Mouse (Mus musculus) left cerebral cortex, postnatal 36 days (tissue): ENCODE measurements around the gene Agl. TPM values are rescaled to one million over a fixed set of nuclear protein-coding genes. Genes with fewer than 3 reads are reported as not detected.
"Not testable (repeated sequence)": the region's sequence is repeated elsewhere in the genome, so short reads cannot be mapped to it uniquely, and the experiment has no call there.

ENCODE experiments used
- DNase-seq, 2 experiments: peaks; one replicate each; pipeline ENCODE4 v3.0.0; 2021 to 2022; ENCODE audit warnings: low spot score in 2 of 2, mixed read lengths in 1 of 2
- intact Hi-C: fragments of 180-260 bp; cut with DNase I; formaldehyde crosslinking; loops from one replicate; pipeline ENCODE4 v1.15.1; 2025
- total RNA-seq, 2 experiments: library from RNA; stranded (reverse); gene quantifications; 2 replicates each; pipeline ENCODE4 v1.2.3; 2021

Agl gene
- total RNA-seq, 2 experiments from 2014 or later, result 23.8 to 26.1 TPM

DNA sequence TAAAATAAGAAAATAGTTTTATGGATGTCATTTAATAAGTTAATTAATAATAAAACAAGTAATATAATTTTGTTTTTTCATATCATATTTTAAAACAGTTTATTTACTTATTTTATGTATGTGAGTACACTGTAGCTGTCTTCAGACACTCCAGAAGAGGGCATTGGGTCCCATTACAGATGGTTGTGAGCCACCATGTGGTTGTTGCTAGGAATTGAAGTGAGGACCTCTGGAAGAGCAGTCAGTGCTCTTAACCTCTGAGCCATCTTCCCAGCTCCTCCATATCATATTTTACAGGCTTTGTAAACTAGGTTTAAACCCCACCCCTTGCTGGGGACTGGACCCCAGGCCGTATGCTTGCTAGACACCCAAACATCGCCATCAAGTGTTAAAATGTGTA is 36.4 kb downstream of the Agl start:
- intact Hi-C loops, result no loop called here
- DNase-seq, result no peak

DNA sequence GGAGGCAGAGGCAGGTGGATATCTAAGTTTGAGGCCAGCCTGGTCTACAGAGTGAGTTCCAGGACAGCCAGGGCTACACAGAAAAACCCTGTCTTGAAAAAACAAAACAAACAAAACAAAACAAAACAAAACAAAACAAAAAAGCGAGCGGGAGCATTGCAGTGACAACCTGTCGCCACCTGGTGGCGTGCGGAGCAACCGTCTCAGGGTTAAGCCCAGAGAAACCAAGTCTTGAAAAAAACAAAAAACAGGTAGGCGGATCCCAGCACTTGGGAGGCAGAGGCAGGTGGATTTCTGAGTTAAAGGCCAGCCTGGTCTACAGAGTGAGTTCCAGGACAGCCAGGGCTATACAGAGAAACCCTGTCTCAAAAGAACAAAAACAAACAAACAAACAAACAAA is 41.0 kb downstream of the Agl start:
- DNase-seq, intact Hi-C loops: not testable (repeated sequence)

DNA sequence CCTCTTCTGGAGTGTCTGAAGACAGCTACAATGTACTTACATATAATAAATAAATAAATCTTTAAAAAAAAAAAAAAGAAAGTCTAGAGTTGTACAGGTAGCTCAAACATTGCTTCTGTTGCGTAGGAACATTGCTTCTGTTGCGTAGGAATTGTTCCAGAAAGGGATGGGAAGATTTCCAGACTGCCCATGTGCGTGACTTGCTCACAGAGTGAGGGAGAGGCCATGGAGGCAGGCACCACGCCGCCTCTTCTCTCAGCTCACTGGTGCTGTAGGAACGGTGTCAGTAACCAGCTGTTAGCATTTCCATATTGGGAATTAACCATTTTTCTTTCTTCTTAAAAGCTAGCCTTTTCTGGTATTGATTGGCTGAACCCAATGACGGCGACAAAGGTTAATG is 55.1 kb downstream of the Agl start:
- DNase-seq, result no peak

GRCm38 (mm10) chr3:116751191-116751860 is 56.6 kb downstream of the Agl start:
- intact Hi-C loops, result no loop called here
- no peak for DNase-seq

More for the DNA sequence above, 55.1 kb downstream of the Agl start:
- intact Hi-C loops, result no loop called here

GRCm38 (mm10) chr3:116748391-116749170 is 59.4 kb downstream of the Agl start:
- no peak for DNase-seq
- intact Hi-C loops, result loop anchor here (5.0 to 10.0 kb wide), 3 partner anchors 154 to 414 kb away; partner anchors contain the start of genes Rtca and Sass6

GRCm38 (mm10) chr3:116747648-116748047 is 60.3 kb downstream of the Agl start:
- intact Hi-C loops, result loop anchor here (5.0 to 10.0 kb wide), 3 partner anchors 153 to 413 kb away; partner anchors contain the start of genes Rtca and Sass6

DNA sequence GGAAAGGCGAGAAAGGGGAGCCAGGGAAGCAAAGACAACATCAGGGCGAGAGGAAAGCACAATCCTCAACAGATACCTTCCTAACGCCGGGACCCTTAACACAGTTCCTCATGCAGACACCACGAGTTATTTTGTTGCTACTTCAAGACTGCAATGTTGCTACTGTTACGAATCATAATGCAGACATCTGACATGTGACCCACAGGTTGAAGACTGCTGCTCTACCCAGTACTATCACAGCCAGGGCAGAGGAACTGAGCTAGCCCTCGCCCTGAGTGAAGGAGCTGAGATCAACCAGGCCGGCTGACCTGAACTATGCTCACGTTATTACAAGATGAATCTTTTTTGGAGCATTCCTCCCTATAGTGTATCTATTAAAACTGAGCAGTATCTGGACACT is 67.0 kb downstream of the Agl start:
- intact Hi-C loops, result loop anchor here (10.0 kb wide), 2 partner anchors 146 to 406 kb away; partner anchors contain the start of gene Sass6

More at GRCm38 (mm10) chr3:116747648-116748047, 60.3 kb downstream of the Agl start:
- DNase-seq, result not testable (repeated sequence)

DNA sequence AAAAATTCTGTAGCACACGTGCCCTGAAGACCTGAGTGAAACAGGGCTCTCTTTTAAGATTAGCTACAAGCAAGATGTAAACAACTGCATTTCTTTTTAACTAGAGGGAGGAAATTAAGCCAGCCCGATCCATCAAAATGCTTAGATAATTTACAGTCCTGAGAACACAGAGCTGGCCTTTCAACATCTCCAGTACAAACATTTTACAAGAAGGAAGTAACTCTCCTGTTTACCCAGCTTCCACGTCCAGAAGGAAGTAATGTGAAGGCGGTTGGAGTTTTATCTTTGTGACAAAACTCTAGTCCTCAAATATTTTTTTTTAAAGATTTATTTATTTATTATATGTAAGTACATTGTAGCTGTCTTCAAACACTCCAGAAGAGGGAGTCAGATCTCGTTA is 67.9 kb downstream of the Agl start:
- no peak for DNase-seq
- intact Hi-C loops, result loop anchor here (10.0 kb wide), 2 partner anchors 145 to 405 kb away; partner anchors contain the start of gene Sass6

More for the DNA sequence above, 67.0 kb downstream of the Agl start:
- DNase-seq, result no peak

- intact Hi-C loops, result no loop called here
- DNase-seq, result no peak
These were observed 70.6 kb downstream of the Agl start for GRCm38 (mm10) chr3:116737326-116737731.

DNA sequence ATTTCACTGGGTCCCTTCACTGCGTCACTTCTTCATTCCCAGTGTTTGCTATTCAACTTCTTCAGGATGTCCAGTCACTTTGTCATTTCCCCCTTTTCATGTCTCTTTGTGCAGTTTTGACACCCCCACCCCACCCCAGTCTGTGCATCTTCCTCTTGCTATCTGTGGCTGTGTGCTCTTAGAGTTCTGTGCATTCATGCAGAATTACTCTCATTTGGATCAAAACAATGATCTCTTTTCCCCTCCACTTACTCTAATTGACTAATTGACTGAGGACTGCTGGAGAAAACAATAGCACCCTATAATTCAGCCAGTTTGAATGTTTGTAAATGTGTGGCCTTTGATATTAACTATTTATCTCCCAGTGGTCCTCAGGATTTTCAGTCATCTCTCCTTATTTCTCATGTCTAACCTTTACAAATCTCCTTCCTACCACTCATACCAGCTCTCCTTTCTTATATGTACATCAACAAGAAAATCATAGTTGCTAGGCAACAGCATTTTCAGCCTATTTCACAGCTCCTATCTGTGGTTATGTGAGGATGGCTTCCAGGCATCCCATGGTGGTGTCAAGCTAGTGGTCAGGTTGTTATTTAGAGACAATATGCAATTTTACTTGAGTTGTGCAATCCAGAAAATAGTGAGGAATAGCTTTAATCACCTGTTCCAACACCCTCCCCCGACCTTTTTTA is 78.3 kb downstream of the Agl start:
- intact Hi-C loops, result no loop called here
- DNase-seq, result no peak

DNA sequence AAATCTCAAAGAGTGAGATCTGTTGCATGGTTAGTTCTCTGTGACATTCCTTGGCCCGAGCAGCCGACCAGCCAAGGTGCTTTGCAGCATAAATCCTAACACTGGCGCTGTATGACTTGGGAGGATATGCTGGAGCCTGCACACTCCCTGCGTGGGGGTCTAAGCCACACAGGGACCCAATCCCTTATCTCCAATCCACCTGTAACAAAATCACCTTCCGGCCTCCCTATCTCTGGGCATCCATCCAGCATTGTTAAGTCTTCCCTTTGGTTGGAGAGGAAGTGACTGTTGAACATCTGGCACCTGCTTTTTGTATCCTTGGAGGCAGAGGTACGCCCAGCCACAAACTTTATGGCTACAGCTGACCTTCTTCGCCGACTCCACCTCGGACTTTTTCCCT is 81.2 kb downstream of the Agl start:
- intact Hi-C loops, result no loop called here
- no peak for DNase-seq

DNA sequence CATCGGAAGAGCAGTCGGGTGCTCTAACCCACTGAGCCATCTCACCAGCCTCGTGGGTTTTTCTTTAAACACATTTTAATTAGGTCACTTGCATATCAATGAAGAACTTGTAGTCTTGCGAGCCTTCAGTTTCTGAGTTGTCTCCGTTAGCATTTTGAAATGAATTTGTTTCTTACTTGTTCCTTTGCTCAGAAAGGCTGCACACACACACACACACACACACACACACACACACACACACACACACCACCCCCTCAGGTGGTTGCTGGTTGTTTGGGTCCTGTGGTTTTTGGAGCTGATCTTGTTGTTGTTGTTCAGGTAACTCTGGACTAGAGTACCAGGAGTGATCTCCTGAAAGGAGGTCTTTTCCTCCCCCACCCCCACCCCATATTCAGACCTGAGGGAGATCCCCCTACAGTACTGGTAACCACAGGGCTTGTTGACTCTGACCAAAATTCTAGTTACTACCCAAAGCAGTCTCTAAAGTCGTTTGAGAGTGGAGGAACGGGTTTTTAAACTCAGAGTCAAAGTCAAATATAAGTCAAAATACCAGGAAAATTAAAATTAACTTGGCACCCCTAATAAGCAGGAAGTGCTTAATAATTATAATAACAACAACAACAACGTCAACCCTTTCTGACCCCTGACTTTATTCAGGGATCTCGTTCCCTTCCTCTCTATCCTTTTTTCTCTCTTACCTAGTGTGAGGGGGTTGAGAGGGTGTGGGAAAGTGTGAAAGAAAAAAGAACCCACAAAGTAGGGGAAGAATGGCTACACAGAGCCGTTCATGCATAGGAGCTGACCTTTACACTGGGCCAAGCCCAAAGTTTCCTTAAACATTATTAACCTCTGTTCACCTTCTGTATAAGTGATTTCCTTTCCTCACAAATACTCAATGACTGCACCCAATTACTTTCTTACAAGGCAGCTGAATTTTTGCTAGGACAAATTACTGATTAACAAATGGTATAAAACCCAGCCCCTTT is 84.2 kb downstream of the Agl start:
- DNase-seq, result no peak
- intact Hi-C loops, result no loop called here

GRCm38 (mm10) chr3:116722980-116723379 is 85.0 kb downstream of the Agl start:
- intact Hi-C loops, result no loop called here
- no peak for DNase-seq

GRCm38 (mm10) chr3:116718951-116719350 is 89.0 kb downstream of the Agl start:
- intact Hi-C loops, result no loop called here
- DNase-seq, result no peak

GRCm38 (mm10) chr3:116713031-116713430 is 94.9 kb downstream of the Agl start:
- intact Hi-C loops, result loop anchor here (5.0 kb wide), 1 partner anchor 51 kb away; the partner anchor contains the start of gene Mfsd14a

DNA sequence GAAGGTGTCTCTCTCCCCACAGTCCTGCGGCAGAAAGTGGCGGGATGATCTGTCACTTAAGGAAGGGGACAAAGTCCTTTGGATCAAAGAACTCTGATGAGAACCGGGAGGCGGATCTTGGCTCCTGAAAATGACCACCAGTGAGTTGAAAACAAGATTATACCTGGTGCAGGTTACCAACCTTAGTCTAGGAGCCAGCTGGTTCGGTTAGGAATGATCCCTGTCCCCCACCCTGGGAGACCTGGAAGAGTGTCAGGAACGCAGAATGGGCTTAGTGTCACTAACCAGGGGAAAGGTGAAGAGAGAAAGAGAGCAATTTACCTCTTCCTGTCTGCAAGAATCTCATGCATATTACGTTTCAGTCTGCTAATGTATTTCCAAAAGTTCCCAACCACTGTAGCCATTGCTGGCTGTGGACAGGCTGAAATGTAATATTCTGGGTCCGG is 95.5 kb downstream of the Agl start, which contains the start of gene Slc35a3:
Gene Slc35a3 (minus strand): TSS at position 396 of the 446 bp plus-strand sequence.
- DNase-seq, result no peak
- intact Hi-C loops, result loop anchor here (5.0 kb wide), 1 partner anchor 50 kb away; the partner anchor contains the start of gene Mfsd14a

More at GRCm38 (mm10) chr3:116713031-116713430, 94.9 kb downstream of the Agl start:
- no peak for DNase-seq

DNA sequence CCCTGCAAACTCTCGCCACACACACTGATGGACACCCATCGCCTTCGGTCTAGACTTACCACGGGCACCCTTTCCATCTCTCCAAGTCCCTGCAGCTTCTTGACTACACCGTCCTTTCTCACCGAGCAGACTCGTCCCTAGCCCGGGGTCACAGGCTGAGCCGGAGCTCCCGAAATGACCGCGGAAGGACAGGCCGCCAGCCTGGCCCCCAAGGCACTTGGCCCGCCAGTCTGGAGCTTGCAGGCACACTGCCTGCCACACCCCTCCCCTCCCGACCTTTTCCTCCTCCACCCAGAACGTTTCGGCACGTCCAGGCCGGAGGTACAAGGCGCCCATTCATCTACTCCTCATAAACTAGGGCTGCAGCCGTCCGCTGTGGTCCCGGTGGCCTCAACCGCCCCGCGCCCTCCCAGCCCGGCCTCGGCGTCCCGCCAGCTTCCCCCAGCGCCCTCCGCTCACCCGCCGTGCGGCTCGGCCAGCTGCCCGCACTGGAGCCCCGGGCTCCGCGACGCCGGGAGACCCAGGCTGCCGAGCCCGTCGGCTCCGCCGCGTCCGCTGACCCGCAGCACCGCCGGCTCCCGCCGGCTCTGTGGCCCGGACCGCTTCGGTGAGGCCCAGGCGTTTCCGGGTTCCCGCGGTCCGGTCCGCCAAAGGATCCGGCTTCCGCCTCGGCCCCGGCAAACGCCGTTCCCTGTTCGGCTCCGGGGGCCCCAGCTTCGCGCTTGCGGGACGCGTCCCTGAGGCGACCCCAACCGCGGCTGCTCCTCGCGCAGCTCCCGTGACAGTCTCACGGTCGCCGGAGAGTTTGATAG is 96.1 kb downstream of the Agl start:
- intact Hi-C loops, result loop anchor here (5.0 kb wide), 1 partner anchor 50 kb away; the partner anchor contains the start of gene Mfsd14a
- DNase-seq, result peak; percentile 84 to 87

DNA sequence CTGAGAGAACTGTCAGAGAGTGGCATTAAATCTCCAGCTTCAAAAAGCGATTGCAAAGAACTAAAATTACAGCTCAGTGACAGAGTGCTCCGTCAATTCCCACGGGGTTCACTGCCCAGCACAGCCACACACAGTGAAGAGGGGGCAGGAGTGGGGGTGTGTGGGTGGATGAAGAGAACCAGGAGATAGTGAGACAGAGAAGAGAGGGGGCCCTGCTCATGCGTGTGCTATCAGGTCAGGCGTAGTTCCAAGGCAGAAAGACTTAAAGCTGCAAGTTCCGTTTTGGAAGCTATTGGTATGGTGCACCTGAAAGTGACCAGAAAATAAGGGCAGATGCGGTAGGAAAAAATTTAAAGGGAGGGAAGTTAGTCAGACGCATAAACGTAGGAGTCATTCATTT is 97.0 kb downstream of the Agl start:
- intact Hi-C loops, result loop anchor here (5.0 kb wide), 1 partner anchor 49 kb away; the partner anchor contains the start of gene Mfsd14a
- no peak for DNase-seq
